Mouse (Mus musculus) brown adipose tissue, adult 24 weeks (tissue): ENCODE results near the gene Map3k20. TPM values are rescaled to one million over a fixed set of nuclear protein-coding genes. Genes with fewer than 3 reads are reported as not detected.

Experiments used
- H3K27ac ChIP-seq: fragments of 200-500 bp; replicated peaks from 2 replicates; pipeline ENCODE4 v1.5.1; 2012; ENCODE audit warnings: low read depth, mild to moderate bottlenecking, low read length
- H3K4me1 ChIP-seq: fragments of 200-500 bp; 2 replicates; pipeline ENCODE4 v1.6.1; 2012; ENCODE audit warnings: low read length, mixed read lengths; ENCODE audit not compliant: control insufficient read depth, insufficient read depth, insufficient read length
- H3K4me3 ChIP-seq: fragments of 200-500 bp; 2 replicates; pipeline ENCODE4 v1.5.1; 2012; ENCODE audit warnings: low read depth, mild to moderate bottlenecking, low read length, moderate library complexity; ENCODE audit not compliant: insufficient read depth
- polyA plus RNA-seq: library from polyadenylated mRNA; stranded (reverse); fragments of >200 nt; gene quantifications from 2 replicates; pipeline ENCODE4 v1.2.4, GENCODE M21; 2012; ENCODE audit not compliant: missing spikeins, insufficient read depth, insufficient read length

Gene Map3k20
- polyA plus RNA-seq, 1 experiment: 24.8 TPM

DNA sequence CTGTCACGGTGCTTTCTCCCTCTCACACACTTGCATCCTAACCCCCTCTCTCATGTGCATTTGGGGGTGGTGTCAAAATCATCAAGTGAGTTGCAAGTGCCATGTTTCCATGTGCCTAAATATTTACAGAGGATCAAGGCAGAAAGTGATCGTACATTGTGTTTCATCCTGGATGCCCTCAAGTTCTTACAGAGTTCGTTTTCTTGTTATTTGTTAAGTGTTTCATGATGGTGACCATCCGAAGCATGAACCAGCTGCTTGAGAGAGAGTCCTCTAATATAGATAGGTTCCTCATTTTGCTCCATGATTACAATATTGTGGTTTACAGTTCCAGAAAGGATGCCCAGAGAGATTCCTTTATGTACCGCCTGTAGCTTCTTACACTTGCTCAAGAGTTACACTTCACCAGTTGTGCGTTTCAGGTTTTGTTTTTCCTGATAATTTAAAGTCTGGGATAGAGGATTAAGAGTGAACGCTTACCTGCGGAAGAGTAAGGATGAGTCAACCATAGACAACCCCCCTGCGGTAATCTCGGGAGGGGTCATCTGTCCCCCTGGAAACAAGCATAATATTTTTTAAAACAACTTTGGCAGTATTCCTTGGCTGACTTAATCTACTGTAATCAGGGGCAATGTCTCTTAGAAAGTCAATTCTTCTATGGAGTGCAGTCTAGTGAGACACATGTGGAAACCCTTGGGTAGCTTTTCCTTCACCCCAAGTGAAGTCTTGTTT, 11.7 kb downstream of the Map3k20 start:
- H3K4me3 ChIP-seq: peak overlapping the region; percentile 59; the same call in 1 of the 2 replicates

GRCm38 (mm10) chr2:72297716-72298082, 12.3 kb downstream of the Map3k20 start:
- Histone ChIP-seq H3K4me3 (peak overlapping the region; percentile 59), H3K27ac (peak overlapping the region; percentile 88), H3K4me1 (no peaks in the 10 kb centered on the region)

More for the DNA sequence above, 11.7 kb downstream of the Map3k20 start:
- Histone ChIP-seq H3K27ac (no peak overlapping the region), H3K4me1 (no peaks in the 10 kb centered on the region)

DNA sequence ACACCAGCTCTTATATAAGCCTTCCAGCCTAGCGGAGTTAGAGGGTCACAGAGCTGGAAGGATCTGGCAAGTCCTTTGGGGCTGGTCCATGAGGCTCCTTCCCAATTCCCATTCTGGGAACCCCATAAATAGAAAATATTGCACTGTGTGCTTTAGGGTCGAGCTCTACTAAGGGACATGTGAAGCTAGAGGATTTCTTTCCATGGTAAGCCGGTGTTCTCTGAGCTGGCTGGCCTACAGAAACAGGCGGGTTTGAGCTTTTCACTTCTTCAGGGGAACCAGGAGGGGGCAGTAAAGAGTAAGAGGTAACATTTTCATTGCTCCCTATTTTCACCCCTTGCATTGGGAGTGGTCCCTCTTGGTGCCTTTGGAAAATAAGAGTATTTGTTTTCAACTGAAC, 13.0 kb downstream of the Map3k20 start:
- no peaks in the 10 kb centered on the region for H3K4me1 ChIP-seq
- peak overlapping the region; percentile 59 for H3K4me3 ChIP-seq
- H3K27ac ChIP-seq: peak overlapping the region; percentile 88

- no peak overlapping the region for H3K4me3 ChIP-seq
- no peak overlapping the region; the same call in 1 of the 2 replicates for H3K27ac ChIP-seq
- no peaks in the 10 kb centered on the region for H3K4me1 ChIP-seq
Observed at GRCm38 (mm10) chr2:72301194-72301916, 15.9 kb downstream of the Map3k20 start.

GRCm38 (mm10) chr2:72305738-72306137, 20.3 kb downstream of the Map3k20 start:
- Histone ChIP-seq H3K4me3 (no peak overlapping the region), H3K4me1 (peaks cover 4% of the 10 kb centered on the region), H3K27ac (no peak overlapping the region)

- H3K4me1 ChIP-seq: peaks cover 14% of the 10 kb centered on the region
- no peak overlapping the region for H3K27ac ChIP-seq
- no peak overlapping the region for H3K4me3 ChIP-seq
Observed at GRCm38 (mm10) chr2:72308351-72308750, 22.9 kb downstream of the Map3k20 start.

DNA sequence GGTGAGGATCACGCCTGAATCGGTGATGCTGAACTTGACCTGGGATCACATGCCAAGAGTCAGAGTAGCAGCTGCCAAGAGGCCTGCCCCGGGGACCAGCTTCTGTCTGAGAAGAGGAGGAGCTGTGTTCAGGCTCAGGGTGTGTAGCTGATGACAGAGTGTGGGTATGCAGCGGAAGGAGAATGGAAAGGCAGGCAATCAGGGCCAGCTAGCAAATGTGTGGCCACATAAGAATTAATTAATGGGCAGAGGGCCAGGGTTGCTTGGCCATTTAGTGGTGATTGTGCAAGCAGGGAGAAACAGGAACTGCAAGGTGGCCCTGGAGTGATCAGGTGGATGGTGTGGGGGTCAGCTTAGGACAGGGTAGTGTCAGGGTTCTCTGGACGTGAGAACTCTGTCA, 23.5 kb downstream of the Map3k20 start:
- H3K4me1 ChIP-seq: peaks cover 14% of the 10 kb centered on the region
- no peak overlapping the region for H3K4me3 ChIP-seq
- H3K27ac ChIP-seq: no peak overlapping the region

- H3K4me3 ChIP-seq: no peak overlapping the region
- H3K4me1 ChIP-seq: peaks cover 16% of the 10 kb centered on the region
- no peak overlapping the region for H3K27ac ChIP-seq
Observed at GRCm38 (mm10) chr2:72311486-72311885, 26.0 kb downstream of the Map3k20 start.

GRCm38 (mm10) chr2:72313312-72313711, 27.9 kb downstream of the Map3k20 start:
- peak overlapping the region; percentile 58 for H3K27ac ChIP-seq

DNA sequence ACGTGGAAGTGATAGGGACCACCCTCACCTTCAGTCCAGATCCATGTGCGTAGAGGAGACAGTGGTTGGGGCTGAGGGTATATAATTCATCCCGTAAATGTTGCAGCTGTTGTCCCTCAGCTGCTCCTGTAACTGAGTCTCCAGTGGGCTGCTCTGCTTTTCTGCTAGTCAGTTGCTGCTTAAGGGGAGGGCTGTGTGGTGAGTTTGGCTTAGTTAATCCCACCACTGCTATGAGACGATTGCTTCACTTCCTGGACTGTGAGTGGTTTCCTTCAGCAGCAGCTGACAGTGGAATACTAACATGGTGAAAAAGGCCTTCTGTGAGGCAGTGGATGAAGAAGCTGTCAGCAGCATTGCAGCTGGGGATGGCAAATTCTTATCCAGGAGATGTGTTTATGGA, 33.0 kb downstream of the Map3k20 start:
- H3K27ac ChIP-seq: peak overlapping the region; percentile 34; the same call in 1 of the 2 replicates
- H3K4me3 ChIP-seq: no peak overlapping the region
- peaks cover 19% of the 10 kb centered on the region for H3K4me1 ChIP-seq

More at GRCm38 (mm10) chr2:72313312-72313711, 27.9 kb downstream of the Map3k20 start:
- peaks cover 22% of the 10 kb centered on the region for H3K4me1 ChIP-seq
- H3K4me3 ChIP-seq: peak overlapping the region; percentile 25; the same call in 1 of the 2 replicates

GRCm38 (mm10) chr2:72319028-72319798, 33.8 kb downstream of the Map3k20 start:
- Histone ChIP-seq H3K4me1 (peaks cover 23% of the 10 kb centered on the region), H3K27ac (peak overlapping the region; percentile 34), H3K4me3 (no peak overlapping the region)

GRCm38 (mm10) chr2:72320661-72321060, 35.2 kb downstream of the Map3k20 start:
- Histone ChIP-seq H3K4me3 (no peak overlapping the region), H3K4me1 (peaks cover 21% of the 10 kb centered on the region), H3K27ac (no peak overlapping the region)

DNA sequence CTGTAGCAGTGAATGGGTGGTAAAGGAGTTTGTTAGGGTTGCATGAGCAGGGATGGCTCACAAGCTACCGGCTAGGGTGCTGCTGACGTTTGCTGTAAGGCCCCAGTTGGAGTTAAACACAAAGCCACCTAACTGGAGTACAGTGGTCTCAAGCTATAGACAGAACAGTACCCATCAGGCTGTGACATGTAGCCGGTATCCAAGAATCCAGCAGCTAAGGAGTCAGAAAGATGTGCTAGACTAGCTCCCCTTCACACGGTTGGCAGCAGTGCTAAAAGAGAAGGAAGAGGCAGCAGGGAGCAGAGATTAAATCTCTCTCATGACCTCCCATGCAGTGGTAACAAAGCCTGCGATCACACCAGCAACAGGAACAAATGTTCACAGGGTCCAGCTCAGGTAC, 36.2 kb downstream of the Map3k20 start:
- H3K4me3 ChIP-seq: no peak overlapping the region
- H3K4me1 ChIP-seq: peaks cover 21% of the 10 kb centered on the region
- no peak overlapping the region for H3K27ac ChIP-seq

GRCm38 (mm10) chr2:72322681-72323353, 37.4 kb downstream of the Map3k20 start:
- Histone ChIP-seq H3K4me3 (no peak overlapping the region), H3K27ac (no peak overlapping the region), H3K4me1 (peaks cover 22% of the 10 kb centered on the region)

GRCm38 (mm10) chr2:72324436-72324835, 39.0 kb downstream of the Map3k20 start:
- no peak overlapping the region for H3K27ac ChIP-seq
- no peak overlapping the region for H3K4me3 ChIP-seq
- H3K4me1 ChIP-seq: peaks cover 9% of the 10 kb centered on the region; the same call in 1 of the 2 replicates
